Mouse (Mus musculus) cortical plate, adult 2 months (tissue): ENCODE measurements around the gene Cacna1d.

Source experiments
- CTCF ChIP-seq: fragments of 200-500 bp; IDR thresholded peaks from 2 replicates; pipeline ENCODE4 v1.5.1; 2011; ENCODE audit warnings: mild to moderate bottlenecking, control low read depth, low read length; ENCODE audit not compliant: insufficient read depth; ENCODE audit errors: extremely low read depth
- POLR2A ChIP-seq: fragments of 200-500 bp; IDR thresholded peaks from 2 replicates; pipeline ENCODE4 v1.6.1; 2011; ENCODE audit warnings: mild to moderate bottlenecking, low read length, control low read depth; ENCODE audit not compliant: insufficient read depth; ENCODE audit errors: extremely low read depth

GRCm38 (mm10) chr14:30092426-30092825 lies 398.8 kb downstream of the Cacna1d start:
- TF ChIP-seq CTCF, result no peak
- TF ChIP-seq POLR2A, result no peak
